Mouse (Mus musculus) midbrain, postnatal 0 days (tissue): ENCODE measurements around the gene Naga. TPM values are rescaled to one million over a fixed set of nuclear protein-coding genes. Genes with fewer than 3 reads are reported as not detected.

Experiments used
- ATAC-seq: fragments of 200-750 bp; cut with Nextera tagmentation; 2 replicates; pipeline ENCODE4 v1.8.0; 2017; ENCODE audit warnings: moderate number of reproducible peaks, mild to moderate bottlenecking, moderate TSS enrichment, moderate library complexity; ENCODE audit not compliant: low FRiP score
- DNase-seq: peaks from one replicate; pipeline ENCODE4 v3.0.0-alpha.2; 2015; ENCODE audit warnings: low spot score
- H3K27ac ChIP-seq: fragments of 300-500 bp; sonication (generic); 2 replicates; pipeline ENCODE4 v1.5.1; 2014; ENCODE audit warnings: low read depth, mild to moderate bottlenecking, low read length, mixed read lengths
- H3K27me3 ChIP-seq: fragments of 300-500 bp; sonication (generic); 2 replicates; pipeline ENCODE4 v1.6.1; 2014; ENCODE audit warnings: low read length, control low read depth, mixed read lengths; ENCODE audit not compliant: insufficient read depth
- H3K36me3 ChIP-seq: fragments of 300-500 bp; sonication (generic); 2 replicates; pipeline ENCODE4 v1.6.1; 2014; ENCODE audit warnings: low read length, control low read depth, mixed read lengths; ENCODE audit not compliant: insufficient read depth
- H3K4me1 ChIP-seq: fragments of 300-500 bp; sonication (generic); 2 replicates; pipeline ENCODE4 v1.6.1; 2014; ENCODE audit warnings: mild to moderate bottlenecking, control low read depth, antibody characterized with exemption, low read length, mixed read lengths; ENCODE audit not compliant: insufficient read depth
- H3K4me2 ChIP-seq: fragments of 300-500 bp; sonication (generic); 2 replicates; pipeline ENCODE4 v1.6.1; 2014; ENCODE audit warnings: low read depth, mild to moderate bottlenecking, low read length, mixed read lengths; ENCODE audit not compliant: poor library complexity, severe bottlenecking
- H3K4me3 ChIP-seq: fragments of 300-500 bp; sonication (generic); 2 replicates; pipeline ENCODE4 v1.5.1; 2014; ENCODE audit warnings: low read depth, mild to moderate bottlenecking, low read length, moderate library complexity
- H3K9ac ChIP-seq: fragments of 300-500 bp; sonication (generic); replicated peaks from 2 replicates; pipeline ENCODE4 v1.6.1; 2014; ENCODE audit warnings: mild to moderate bottlenecking, low read length, moderate library complexity, mixed read lengths; ENCODE audit not compliant: poor library complexity, severe bottlenecking
- H3K9me3 ChIP-seq: fragments of 300-500 bp; sonication (generic); 2 replicates; pipeline ENCODE4 v1.6.1; 2016; ENCODE audit warnings: low read length, control low read depth
- CTCF ChIP-seq: IDR thresholded peaks from 2 replicates; pipeline ENCODE4 v1.5.1; 2016; ENCODE audit warnings: antibody characterized with exemption, mild to moderate bottlenecking
- WGBS: fragments of 180-500 bp; shearing (Covaris S2); extraction: QIAGEN DNeasy Blood & Tissue Kit; methylation state at CpG from one replicate; pipeline ENCODE4 v1.1.7; 2014; 5-methylcytosine and 5-hydroxymethylcytosine counted together
- polyA plus RNA-seq: library from polyadenylated mRNA; unstranded; fragments of >200 nt; fragmentation: Nextera tagmentation; extraction: Ambion mirVana; gene quantifications from 2 replicates; pipeline ENCODE4 v1.2.1, GENCODE M21; 2015
- total RNA-seq: library from RNA; depleted of rRNA; stranded (reverse); fragments of >200 nt; gene quantifications from 2 replicates; pipeline ENCODE4 v1.2.3, GENCODE M21; 2014; rRNA removed

The Naga gene
- total and polyA plus RNA-seq, 2 experiments from 2014 or later, result 25.0 to 38.0 TPM

- Histone ChIP-seq H3K4me3 (no peak overlapping the region), H3K9ac (no peak overlapping the region), H3K36me3 (peaks cover 30% of the 10 kb centered on the region), H3K4me1 (peaks cover 5% of the 10 kb centered on the region; the same call in 1 of the 2 replicates), H3K27ac (0 out of 2 replicates have a peak overlapping the region, but pooled peaks have one; percentile 47), H3K4me2 (no peak overlapping the region), H3K27me3 (no peaks in the 10 kb centered on the region), H3K9me3 (no peaks in the 10 kb centered on the region)
- 10% methylated on average over 5 of the region's 5 CpGs for WGBS
- peak; percentile 3; the same call in 1 of the 2 replicates for TF ChIP-seq CTCF
- DNase-seq, result no peak
- ATAC-seq, result no peak
Observed at GRCm38 (mm10) chr15:82292851-82293250, 45.9 kb downstream of the Naga start.

- Histone ChIP-seq H3K9ac (no peak overlapping the region), H3K36me3 (peaks cover 47% of the 10 kb centered on the region), H3K27me3 (no peaks in the 10 kb centered on the region), H3K4me1 (peaks cover 5% of the 10 kb centered on the region; the same call in 1 of the 2 replicates), H3K9me3 (no peaks in the 10 kb centered on the region), H3K27ac (no peak overlapping the region), H3K4me3 (no peak overlapping the region), H3K4me2 (no peak overlapping the region)
- ATAC-seq (no peak), DNase-seq (no peak)
- TF ChIP-seq CTCF, result no peak
- 77% methylated on average over 7 of the region's 7 CpGs for WGBS
Observed at GRCm38 (mm10) chr15:82290252-82290651, 48.5 kb downstream of the Naga start.

- no peak for ATAC-seq
- H3K4me1 ChIP-seq, result no peaks in the 10 kb centered on the region
- WGBS, result 68% methylated on average over 12 of the region's 12 CpGs
- H3K4me2 ChIP-seq, result no peak overlapping the region
- H3K9ac ChIP-seq, result no peak overlapping the region
- no peak overlapping the region for H3K27ac ChIP-seq
- H3K9me3 ChIP-seq, result no peaks in the 10 kb centered on the region
- no peak for DNase-seq
- H3K27me3 ChIP-seq, result no peaks in the 10 kb centered on the region
- no peak overlapping the region for H3K4me3 ChIP-seq
- TF ChIP-seq CTCF, result no peak
- peaks cover 74% of the 10 kb centered on the region for H3K36me3 ChIP-seq
Observed at GRCm38 (mm10) chr15:82286157-82286556, 52.6 kb downstream of the Naga start.

DNA sequence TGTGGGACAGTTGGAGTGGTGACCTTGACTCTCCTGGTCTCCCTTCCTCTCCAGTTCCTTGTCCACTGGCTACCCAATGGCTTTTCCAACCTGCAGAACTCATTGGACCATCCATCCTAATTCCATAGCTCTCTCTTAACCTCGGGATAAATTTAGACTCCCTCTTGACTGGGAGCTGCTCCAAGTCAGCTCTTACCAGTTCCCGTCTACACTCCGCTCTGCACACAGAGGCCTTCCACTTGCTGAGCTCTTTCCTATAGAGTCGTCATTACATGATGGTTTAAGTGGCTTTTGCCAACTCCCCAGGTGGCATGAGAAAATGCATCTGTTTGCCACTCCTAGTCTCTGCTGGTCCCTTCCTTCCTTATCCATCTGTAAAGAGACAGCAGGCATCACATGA, 58.1 kb downstream of the Naga start:
- H3K27ac ChIP-seq, result no peak overlapping the region
- no peaks in the 10 kb centered on the region for H3K27me3 ChIP-seq
- H3K9ac ChIP-seq, result no peak overlapping the region
- WGBS, result 82% methylated on average over 4 of the region's 4 CpGs
- no peak overlapping the region for H3K4me3 ChIP-seq
- TF ChIP-seq CTCF, result no peak
- H3K4me1 ChIP-seq, result peaks cover 5% of the 10 kb centered on the region; the same call in 1 of the 2 replicates
- H3K36me3 ChIP-seq, result peaks cover 52% of the 10 kb centered on the region
- ATAC-seq (no peak), DNase-seq (no peak)
- H3K4me2 ChIP-seq, result no peak overlapping the region
- no peaks in the 10 kb centered on the region for H3K9me3 ChIP-seq

Other genes starting within 250 kb of the Naga start
- gene Ccdc134, start 211.0 kb downstream of the Naga start, total RNA-seq, result 8.4 and 8.7 TPM in 2 replicates
- 6.9 and 7.7 TPM in 2 replicates for gene Ccdc134, start 211.0 kb downstream of the Naga start, polyA plus RNA-seq
- 204 and 245 TPM in 2 replicates for gene Srebf2, start 191.7 kb downstream of the Naga start, total RNA-seq
- 141 and 150 TPM in 2 replicates for gene Srebf2, start 191.7 kb downstream of the Naga start, polyA plus RNA-seq
- gene Shisa8, start 126.1 kb downstream of the Naga start, total RNA-seq, result 6.5 and 7.6 TPM in 2 replicates
- gene Shisa8, start 126.1 kb downstream of the Naga start, polyA plus RNA-seq, result 1.6 and 2.2 TPM in 2 replicates
- gene Tnfrsf13c, start 114.6 kb downstream of the Naga start, total RNA-seq, result 0.94 and 2.1 TPM in 2 replicates
- 0.18 and 0.27 TPM in 2 replicates for gene Tnfrsf13c, start 114.6 kb downstream of the Naga start, polyA plus RNA-seq
- 5.2 and 17.9 TPM in 2 replicates for gene Cenpm, start 94.2 kb downstream of the Naga start, total RNA-seq
- 10.2 TPM in 2 replicates for gene Cenpm, start 94.2 kb downstream of the Naga start, polyA plus RNA-seq
- 139 and 156 TPM in 2 replicates for gene 1500009C09Rik, start 86.5 kb downstream of the Naga start, total RNA-seq
- gene 1500009C09Rik, start 86.5 kb downstream of the Naga start, polyA plus RNA-seq, result 15.4 and 17.9 TPM in 2 replicates
- 480 and 506 TPM in 2 replicates for gene Sept3, start 64.0 kb downstream of the Naga start, total RNA-seq
- 369 and 404 TPM in 2 replicates for gene Sept3, start 64.0 kb downstream of the Naga start, polyA plus RNA-seq
- 0.60 and 0.99 TPM in 2 replicates for gene Wbp2nl, start 40.0 kb downstream of the Naga start, total RNA-seq
- 0.11 and 0.23 TPM in 2 replicates for gene Wbp2nl, start 40.0 kb downstream of the Naga start, polyA plus RNA-seq
- gene Pheta2, start within 50 bp of the Naga start, total RNA-seq, result 0.28 and 1.5 TPM in 2 replicates
- gene Pheta2, start within 50 bp of the Naga start, polyA plus RNA-seq, result 0.82 and 0.88 TPM in 2 replicates
- 186 and 226 TPM in 2 replicates for gene Smdt1, start within 50 bp of the Naga start, total RNA-seq
- gene Smdt1, start within 50 bp of the Naga start, polyA plus RNA-seq, result 352 and 383 TPM in 2 replicates
- gene Ndufa6, start 15.4 kb upstream of the Naga start, total RNA-seq, result 241 and 287 TPM in 2 replicates
- gene Ndufa6, start 15.4 kb upstream of the Naga start, polyA plus RNA-seq, result 481 and 482 TPM in 2 replicates
- gene Cyp2d22, start 41.3 kb upstream of the Naga start, total RNA-seq, result 1.6 and 2.4 TPM in 2 replicates
- 1.7 and 2.2 TPM in 2 replicates for gene Cyp2d22, start 41.3 kb upstream of the Naga start, polyA plus RNA-seq
- gene Cyp2d11, start 55.1 kb upstream of the Naga start, total RNA-seq, result not detected in 2 replicates
- gene Cyp2d11, start 55.1 kb upstream of the Naga start, polyA plus RNA-seq, result not detected in 2 replicates
- not detected in 2 replicates for gene Cyp2d10, start 68.3 kb upstream of the Naga start, total RNA-seq
- gene Cyp2d10, start 68.3 kb upstream of the Naga start, polyA plus RNA-seq, result not detected in 2 replicates
- gene Cyp2d9, start 94.5 kb upstream of the Naga start, total RNA-seq, result not detected in 2 replicates
- not detected in 2 replicates for gene Cyp2d9, start 94.5 kb upstream of the Naga start, polyA plus RNA-seq
- not detected in 2 replicates for gene Cyp2d12, start 216.1 kb upstream of the Naga start, total RNA-seq
- gene Cyp2d12, start 216.1 kb upstream of the Naga start, polyA plus RNA-seq, result not detected in 2 replicates